Mouse (Mus musculus) CH12.LX (cell line): Measurements from ENCODE around the gene Psmd1. TPM values are rescaled to one million over a fixed set of nuclear protein-coding genes. Genes with fewer than 3 reads are reported as not detected.

Experiments
- DNase-seq: peaks from one replicate; pipeline ENCODE4 v3.0.0-alpha.2; 2013; ENCODE audit errors: extremely low read depth
- H3K27ac ChIP-seq: 2 replicates; pipeline ENCODE4 v1.5.1; 2012; ENCODE audit warnings: low read depth, mild to moderate bottlenecking, control low read depth, moderate library complexity; ENCODE audit not compliant: insufficient read depth
- H3K27me3 ChIP-seq: replicated peaks from 2 replicates; pipeline ENCODE3; 2012; ENCODE audit warnings: inconsistent platforms
- H3K36me3 ChIP-seq, 2 experiments: replicated peaks in 1 of 2; 2 replicates each; pipeline versions ENCODE3 to v1.6.1; 2012; ENCODE audit warnings: inconsistent platforms in 1 of 2, low read length in 1 of 2, mild to moderate bottlenecking in 1 of 2, mixed read lengths in 1 of 2, moderate library complexity in 1 of 2; ENCODE audit not compliant: control insufficient read depth in 1 of 2, insufficient read depth in 1 of 2
- H3K4me1 ChIP-seq, 2 experiments: 2 replicates each; pipeline ENCODE4 v1.6.1; 2012; ENCODE audit warnings: inconsistent platforms in 1 of 2, moderate library complexity in 1 of 2; ENCODE audit not compliant: insufficient read depth in 2 of 2, control insufficient read depth in 1 of 2
- H3K4me2 ChIP-seq: 2 replicates; pipeline ENCODE4 v1.6.1; 2012; ENCODE audit warnings: low read depth, mild to moderate bottlenecking, control low read depth; ENCODE audit not compliant: poor library complexity, insufficient read depth, severe bottlenecking
- H3K4me3 ChIP-seq, 3 experiments: fragments of 150-350 bp in 1 of 3; sonication (generic) in 1 of 3; replicated peaks in 1 of 3; 2 replicates each; pipeline versions ENCODE3 to v1.5.1; 2011 to 2012; ENCODE audit warnings: low read depth in 2 of 3, low read length in 2 of 3, mild to moderate bottlenecking in 2 of 3, moderate library complexity in 2 of 3, control low read depth in 1 of 3, improper control_type of control experiment in 1 of 3, inconsistent platforms in 1 of 3, mixed read lengths in 1 of 3; ENCODE audit not compliant: poor library complexity in 1 of 3
- H3K79me2 ChIP-seq: replicated peaks from 2 replicates; pipeline ENCODE4 v1.6.1; 2012; ENCODE audit warnings: mild to moderate bottlenecking, moderate library complexity; ENCODE audit not compliant: control insufficient read depth, poor library complexity, insufficient read depth, severe bottlenecking; ENCODE audit errors: extremely low read depth
- H3K9ac ChIP-seq: 2 replicates; pipeline ENCODE4 v1.6.1; 2012; ENCODE audit warnings: low read depth, mild to moderate bottlenecking, control low read depth, moderate library complexity; ENCODE audit not compliant: insufficient read depth
- H3K9me3 ChIP-seq: replicated peaks from 2 replicates; pipeline ENCODE3; 2012; ENCODE audit warnings: low read length, inconsistent platforms, mixed read lengths
- E2F4 ChIP-seq: IDR thresholded peaks from 2 replicates; pipeline ENCODE4 v1.6.1; 2011; ENCODE audit warnings: low read depth, low read length, improper control_type of control experiment; ENCODE audit not compliant: insufficient replicate concordance
- ELF1 ChIP-seq: IDR thresholded peaks from 2 replicates; pipeline ENCODE4 v1.6.1; 2014; ENCODE audit warnings: low read depth, mild to moderate bottlenecking, inconsistent platforms, low read length, improper control_type of control experiment
- EP300 ChIP-seq: IDR thresholded peaks from 2 replicates; pipeline ENCODE4 v1.6.1; 2011; ENCODE audit warnings: low read length, improper control_type of control experiment
- GABPA ChIP-seq: IDR thresholded peaks from 2 replicates; pipeline ENCODE4 v1.6.1; 2012; ENCODE audit warnings: low read depth, low read length, improper control_type of control experiment, inconsistent platforms; ENCODE audit not compliant: insufficient replicate concordance
- HCFC1 ChIP-seq: IDR thresholded peaks from 2 replicates; pipeline ENCODE4 v1.6.1; 2012; ENCODE audit warnings: low read depth, mild to moderate bottlenecking, inconsistent platforms, low read length, improper control_type of control experiment
- IRF4 ChIP-seq: IDR thresholded peaks from 2 replicates; pipeline ENCODE4 v1.6.1; 2014; ENCODE audit warnings: low read depth, mild to moderate bottlenecking, inconsistent platforms, low read length, improper control_type of control experiment
- JUND ChIP-seq: conservative IDR thresholded peaks from 2 replicates; pipeline ENCODE4 v1.6.1; 2011; ENCODE audit warnings: low read depth, low read length, improper control_type of control experiment
- MAFK ChIP-seq: IDR thresholded peaks from 2 replicates; pipeline ENCODE4 v1.6.1; 2011; ENCODE audit warnings: low read length, improper control_type of control experiment; ENCODE audit not compliant: insufficient replicate concordance
- MAZ ChIP-seq: IDR thresholded peaks from 2 replicates; pipeline ENCODE4 v1.6.1; 2012; ENCODE audit warnings: low read depth, mild to moderate bottlenecking, inconsistent platforms, low read length, improper control_type of control experiment, moderate library complexity
- MEF2A ChIP-seq: IDR thresholded peaks from 2 replicates; pipeline ENCODE4 v1.6.1; 2014; ENCODE audit warnings: low read depth, mild to moderate bottlenecking, inconsistent platforms, low read length, improper control_type of control experiment, borderline replicate concordance
- MXI1 ChIP-seq: IDR thresholded peaks from 2 replicates; pipeline ENCODE4 v1.6.1; 2011; ENCODE audit warnings: mild to moderate bottlenecking, low read depth, low read length, improper control_type of control experiment
- NRF1 ChIP-seq: IDR thresholded peaks from 2 replicates; pipeline ENCODE4 v1.6.1; 2014; ENCODE audit warnings: low read depth, mild to moderate bottlenecking, inconsistent platforms, low read length, improper control_type of control experiment, moderate library complexity
- RAD21 ChIP-seq: IDR thresholded peaks from 2 replicates; pipeline ENCODE4 v1.6.1; 2011; ENCODE audit warnings: low read depth, mild to moderate bottlenecking, low read length, improper control_type of control experiment, moderate library complexity
- RCOR1 ChIP-seq: conservative IDR thresholded peaks from 2 replicates; pipeline ENCODE4 v1.6.1; 2012; ENCODE audit warnings: low read depth, mild to moderate bottlenecking, inconsistent platforms, low read length, improper control_type of control experiment
- TBP ChIP-seq: conservative IDR thresholded peaks from 2 replicates; pipeline ENCODE4 v1.6.1; 2011; ENCODE audit warnings: low read depth, low read length, improper control_type of control experiment
- TCF12 ChIP-seq: IDR thresholded peaks from 2 replicates; pipeline ENCODE4 v1.6.1; 2014; ENCODE audit warnings: low read depth, mild to moderate bottlenecking, inconsistent platforms, low read length, improper control_type of control experiment
- UBTF ChIP-seq: IDR thresholded peaks from 2 replicates; pipeline ENCODE4 v1.6.1; 2012; ENCODE audit warnings: low read depth, mild to moderate bottlenecking, inconsistent platforms, low read length, improper control_type of control experiment, moderate library complexity
- ZC3H11A ChIP-seq: IDR thresholded peaks from 2 replicates; pipeline ENCODE4 v1.6.1; 2012; ENCODE audit warnings: low read depth, mild to moderate bottlenecking, inconsistent platforms, low read length, improper control_type of control experiment
- ZMIZ1 ChIP-seq: IDR thresholded peaks from 2 replicates; pipeline ENCODE4 v1.6.1; 2012; ENCODE audit warnings: low read depth, mild to moderate bottlenecking, inconsistent platforms, low read length, improper control_type of control experiment
- ZNF384 ChIP-seq: IDR thresholded peaks from 2 replicates; pipeline ENCODE4 v1.6.1; 2012; ENCODE audit warnings: low read depth, low read length, improper control_type of control experiment, inconsistent platforms
- dilution Hi-C: fragments of 300-500 bp; cut with MboI; formaldehyde crosslinking; loops from 2 replicates; pipeline ENCODE4 v1.14.3; 2020; ENCODE audit warnings: low sequenced_read_pairs; ENCODE audit not compliant: extremely low pct_unique_long_range_greater_than_20kb, extremely low pct_ligation_motif_present
- in situ Hi-C: fragments of 300-500 bp; cut with MboI; formaldehyde crosslinking; loops from 3 replicates; pipeline ENCODE4 v1.14.3; 2019; ENCODE audit warnings: low sequenced_read_pairs, low pct_ligation_motif_present, low pct_unique_long_range_greater_than_20kb, mixed read lengths
- polyA plus RNA-seq: library from polyadenylated mRNA; unstranded; fragments of >175 nt; gene quantifications from 2 replicates; pipeline ENCODE4 v1.2.1, GENCODE M21; 2012; ENCODE audit warnings: low read depth; ENCODE audit not compliant: insufficient read length
- total RNA-seq, 2 experiments: library from RNA; depleted of rRNA; stranded (reverse); fragments of 300-350 nt in 1 of 2; fragments of >200 nt in 1 of 2; gene quantifications; 2 replicates each; pipeline ENCODE4 v1.2.3; 2012 to 2014

The Psmd1 gene
- total and polyA plus RNA-seq, 3 experiments: 87.6 to 196 (median 134) TPM

- Histone ChIP-seq H3K4me1 (peaks cover 0 to 3% of the 10 kb centered on the region in 2 experiments; a peak in 1 of 4 replicates), H3K79me2 (no peaks in the 10 kb centered on the region), H3K9me3 (peaks cover 21% of the 10 kb centered on the region), H3K27ac (no peak overlapping the region), H3K36me3 (no peaks in the 10 kb centered on the region), H3K9ac (no peak overlapping the region), H3K4me2 (no peak overlapping the region), H3K4me3 (no peak overlapping the region), H3K27me3 (peaks cover 64% of the 10 kb centered on the region)
- in situ Hi-C loops (no loop called here), dilution Hi-C loops (no loop called here)
- TF ChIP-seq IRF4 (no peak), MAFK (no peak), RCOR1 (no peak), TCF12 (no peak), ZNF384 (no peak), EP300 (no peak), E2F4 (no peak), ZMIZ1 (no peak), MEF2A (no peak), HCFC1 (no peak), TBP (no peak), JUND (no peak), GABPA (no peak)
- DNase-seq: no peak
Measured at GRCm38 (mm10) chr1:86045056-86045455, 19.1 kb upstream of the Psmd1 start.

GRCm38 (mm10) chr1:86045848-86046805, 18.1 kb upstream of the Psmd1 start, which contains the start of gene 2810459M11Rik:
Gene 2810459M11Rik, plus strand, starts transcription at chr1:86045863.
- peak within 1 kb of the TSS in 1 of 3 experiments; percentile 57 for H3K4me3 ChIP-seq
- in situ Hi-C loops: no loop called here
- TF ChIP-seq ZC3H11A (no peak), MXI1 (no peak), NRF1 (peak; percentile 39; the same call in 1 of the 2 replicates), MAZ (no peak), UBTF (peak; percentile 76), ELF1 (no peak), RAD21 (no peak)
- TF ChIP-seq, all 38 proteins: peak for 2
- no peak within 1 kb of the TSS for H3K9ac ChIP-seq
- H3K36me3 ChIP-seq: no peaks in the 10 kb centered on the region
- peaks cover 24% of the 10 kb centered on the region for H3K9me3 ChIP-seq
- H3K27ac ChIP-seq: no peak within 1 kb of the TSS
- peaks cover 64% of the 10 kb centered on the region for H3K27me3 ChIP-seq
- DNase-seq: no peak
- no peaks in the 10 kb centered on the region for H3K79me2 ChIP-seq
- H3K4me2 ChIP-seq: peak within 1 kb of the TSS; percentile 39
- peaks cover 0 to 3% of the 10 kb centered on the region in 2 experiments; a peak in 1 of 4 replicates for H3K4me1 ChIP-seq
- dilution Hi-C loops: no loop called here
